Mouse (Mus musculus): Measurements from ENCODE around the gene Cdk5.

The Cdk5 gene

GRCm38 (mm10) chr5:24373807-24374206, 49.5 kb downstream of the Cdk5 start:
- no peak for DNase-seq

- DNase-seq, result no peak
These were observed 53.6 kb downstream of the Cdk5 start for GRCm38 (mm10) chr5:24369767-24370166.
